Mouse (Mus musculus) cerebellum, adult 2 months (tissue): ENCODE measurements at regions not wholly inside any gene's neighbourhood (a gene's known extent, or its start where the extent isn't known, plus 50 kb on each side); places are given as distances from the start of the nearest gene placed in this dataset.
A peak's percentile ranks its signal among the peaks of the same experiment; 100 is the strongest.

ENCODE experiments used
- DNase-seq, 2 experiments: peaks; one replicate each; pipeline ENCODE4 v3.0.0; 2021
- H3K27ac ChIP-seq: fragments of 200-500 bp; 2 replicates; pipeline ENCODE4 v1.5.1; 2012; ENCODE audit warnings: low read length, control low read depth, inconsistent platforms; ENCODE audit not compliant: insufficient read depth
- H3K27me3 ChIP-seq: fragments of 200-500 bp; 2 replicates; pipeline ENCODE4 v1.6.1; 2012; ENCODE audit warnings: inconsistent platforms, mild to moderate bottlenecking, low read length, moderate library complexity; ENCODE audit not compliant: control insufficient read depth, insufficient read depth
- H3K4me1 ChIP-seq: fragments of 200-500 bp; 2 replicates; pipeline ENCODE4 v1.6.1; 2011; ENCODE audit warnings: low read length; ENCODE audit not compliant: control insufficient read depth, insufficient read depth
- H3K4me3 ChIP-seq: fragments of 200-500 bp; replicated peaks from 2 replicates; pipeline ENCODE3; 2011; ENCODE audit warnings: mild to moderate bottlenecking, low read depth, low read length, control low read depth; ENCODE audit not compliant: insufficient read depth
- CTCF ChIP-seq: fragments of 200-500 bp; IDR thresholded peaks from 2 replicates; pipeline ENCODE4 v1.5.1; 2011; ENCODE audit warnings: low read depth, mild to moderate bottlenecking, control low read depth, low read length, moderate library complexity, borderline replicate concordance; ENCODE audit not compliant: insufficient read depth
- POLR2A ChIP-seq: fragments of 200-500 bp; IDR thresholded peaks from 2 replicates; pipeline ENCODE4 v1.6.1; 2011; ENCODE audit warnings: low read length, control low read depth, borderline replicate concordance; ENCODE audit not compliant: insufficient read depth
- WGBS: fragments of 180-500 bp; shearing (Covaris S2); methylation state at CpG from one replicate; pipeline ENCODE4 v1.1.7; 2018; 5-methylcytosine and 5-hydroxymethylcytosine counted together

DNA sequence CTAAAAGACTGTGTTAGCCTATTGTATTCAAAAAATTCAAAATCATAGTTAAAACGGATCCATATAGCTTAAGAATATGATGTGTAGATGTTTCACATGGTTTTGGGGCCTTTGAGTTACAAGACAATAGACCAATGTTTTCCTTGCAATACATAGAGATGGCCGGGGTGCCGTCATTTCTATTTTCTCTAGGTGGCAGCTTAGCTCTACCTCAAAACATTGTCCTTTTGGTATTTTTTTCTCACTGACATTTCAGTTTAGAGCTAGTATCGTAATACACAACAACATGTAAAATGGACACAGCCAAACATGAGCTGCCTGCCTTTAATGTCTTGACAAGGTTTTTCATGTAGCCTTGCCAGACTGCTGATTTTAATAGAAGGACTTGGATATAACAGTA, 290.3 kb upstream of the Fbxo33 start:
- no peak for DNase-seq
- no peak for TF ChIP-seq CTCF
- no peak for TF ChIP-seq POLR2A
- H3K27me3 ChIP-seq, result no peaks in the 10 kb centered on the region
- no peak overlapping the region for H3K27ac ChIP-seq
- no peaks in the 10 kb centered on the region for H3K4me1 ChIP-seq
- H3K4me3 ChIP-seq, result no peak overlapping the region
- WGBS, result 83% methylated on average over 4 of the region's 4 CpGs

DNA sequence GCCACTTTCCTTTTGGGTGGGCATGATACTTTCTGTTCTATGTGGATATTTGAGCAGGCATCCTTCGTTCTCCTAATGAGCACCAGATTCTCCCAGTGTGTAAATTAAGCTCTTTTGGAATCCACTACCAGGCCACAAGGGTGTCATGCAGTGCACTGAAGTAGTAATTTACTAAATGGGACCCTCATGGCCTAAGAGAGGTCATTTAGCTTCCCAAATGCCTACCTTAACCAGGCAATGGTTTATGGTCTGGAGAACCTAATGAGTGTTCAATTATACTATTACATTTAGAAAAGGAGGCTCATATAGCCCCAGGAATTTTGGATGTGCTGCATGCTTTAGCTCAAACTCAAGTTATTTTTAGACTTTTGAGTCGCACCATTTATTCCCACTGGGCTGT, 289.6 kb upstream of the Fbxo33 start:
- 83% methylated on average over 2 of the region's 2 CpGs for WGBS
- no peaks in the 10 kb centered on the region for H3K4me1 ChIP-seq
- no peak overlapping the region for H3K4me3 ChIP-seq
- TF ChIP-seq POLR2A (no peak), CTCF (no peak)
- no peak for DNase-seq
- H3K27me3 ChIP-seq, result no peaks in the 10 kb centered on the region
- H3K27ac ChIP-seq, result no peak overlapping the region

DNA sequence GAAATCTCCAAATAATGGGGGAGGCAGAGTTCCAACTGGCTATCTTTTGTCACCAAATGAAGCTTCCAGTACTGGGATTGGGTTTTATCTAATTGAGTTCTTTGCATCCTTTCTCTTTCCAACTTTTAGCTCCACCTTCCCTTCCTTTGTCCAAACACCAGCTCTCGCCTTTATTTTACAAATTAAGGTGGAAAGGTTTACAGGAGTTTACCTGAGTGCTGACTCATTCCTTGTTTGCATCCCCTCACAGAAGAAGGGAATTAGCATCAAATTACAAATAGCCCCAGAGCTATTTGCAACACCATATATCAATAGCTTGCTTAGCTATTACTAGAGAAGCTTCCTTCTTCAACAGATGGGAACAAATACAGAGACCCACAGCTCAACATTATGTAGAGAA, 287.9 kb upstream of the Fbxo33 start:
- Histone ChIP-seq H3K4me1 (no peaks in the 10 kb centered on the region), H3K4me3 (no peak overlapping the region), H3K27ac (no peak overlapping the region), H3K27me3 (no peaks in the 10 kb centered on the region)
- TF ChIP-seq CTCF (no peak), POLR2A (no peak)
- DNase-seq, result no peak
- 47% methylated on average over 1 of the region's 1 CpGs for WGBS

DNA sequence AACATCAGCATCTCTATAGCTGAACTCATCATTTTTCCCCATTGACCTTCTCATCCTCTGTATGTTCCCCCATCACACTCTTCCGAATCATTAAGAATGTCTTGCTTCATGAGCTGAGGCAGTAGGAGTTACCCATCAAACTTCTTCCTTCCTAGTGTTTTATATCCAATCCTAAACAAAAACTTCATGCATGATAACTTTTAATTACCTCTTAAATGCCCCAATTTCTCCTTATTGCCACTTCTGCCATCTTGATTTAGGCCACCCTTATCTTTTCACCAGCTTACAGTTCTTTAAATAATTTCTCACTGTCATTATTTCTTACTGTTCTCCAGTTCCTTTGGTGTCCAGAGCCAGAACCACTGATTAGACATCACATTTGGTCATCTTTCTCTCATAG, 277.9 kb upstream of the Fbxo33 start:
- TF ChIP-seq CTCF, result no peak
- TF ChIP-seq POLR2A, result no peak

DNA sequence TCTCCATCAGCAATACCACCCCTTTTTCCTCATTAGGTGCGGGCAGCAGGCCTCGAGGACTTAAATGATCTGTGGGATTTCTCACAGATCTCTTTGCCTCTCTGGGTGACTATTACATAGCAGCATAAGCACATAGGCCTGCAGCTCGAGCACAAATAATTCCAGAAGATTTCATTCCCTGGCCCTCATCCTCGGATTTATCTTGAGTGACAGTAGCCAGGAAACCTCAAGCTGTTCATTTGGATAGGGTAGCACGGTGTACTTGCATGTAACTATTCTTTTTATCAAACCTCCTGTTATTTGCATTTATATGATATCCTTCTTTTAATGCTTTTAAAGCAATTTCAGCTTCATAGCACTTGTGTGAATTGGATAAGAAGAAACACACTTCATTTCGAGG, 268.5 kb upstream of the Fbxo33 start:
- Histone ChIP-seq H3K27me3 (no peaks in the 10 kb centered on the region), H3K4me3 (no peak overlapping the region), H3K27ac (no peak overlapping the region), H3K4me1 (no peaks in the 10 kb centered on the region)
- DNase-seq, result no peak
- TF ChIP-seq CTCF (no peak), POLR2A (no peak)
- WGBS, result 40% methylated on average over 6 of the region's 6 CpGs

More for the DNA sequence above, 277.9 kb upstream of the Fbxo33 start:
- WGBS, result 95% methylated on average over 1 of the region's 1 CpGs
- no peaks in the 10 kb centered on the region for H3K27me3 ChIP-seq
- H3K4me1 ChIP-seq, result no peaks in the 10 kb centered on the region
- no peak overlapping the region for H3K27ac ChIP-seq
- no peak for DNase-seq
- no peak overlapping the region for H3K4me3 ChIP-seq

DNA sequence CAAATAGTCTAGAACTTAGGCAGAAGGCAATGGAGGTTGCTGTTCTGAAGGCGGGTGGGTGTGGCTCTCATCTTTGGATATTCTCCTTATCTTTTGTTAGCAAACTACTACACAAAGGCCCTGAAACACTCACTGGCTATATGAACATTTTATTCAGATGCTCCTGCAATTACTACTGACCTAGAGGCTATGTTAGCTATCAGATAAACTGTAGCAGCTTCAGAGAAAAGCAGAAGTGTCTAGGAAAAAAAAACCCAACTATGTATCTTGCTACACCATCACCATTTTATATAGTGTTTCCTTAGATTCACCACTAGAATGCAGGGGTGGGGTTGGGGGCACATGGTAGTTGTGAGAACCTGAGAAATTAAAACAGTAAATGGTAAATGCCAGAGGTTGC, 268.0 kb upstream of the Fbxo33 start:
- WGBS, result 92% methylated on average over 1 of the region's 1 CpGs
- no peak overlapping the region for H3K4me3 ChIP-seq
- no peaks in the 10 kb centered on the region for H3K4me1 ChIP-seq
- DNase-seq, result no peak
- H3K27me3 ChIP-seq, result no peaks in the 10 kb centered on the region
- no peak overlapping the region for H3K27ac ChIP-seq
- TF ChIP-seq POLR2A, result no peak
- no peak for TF ChIP-seq CTCF

DNA sequence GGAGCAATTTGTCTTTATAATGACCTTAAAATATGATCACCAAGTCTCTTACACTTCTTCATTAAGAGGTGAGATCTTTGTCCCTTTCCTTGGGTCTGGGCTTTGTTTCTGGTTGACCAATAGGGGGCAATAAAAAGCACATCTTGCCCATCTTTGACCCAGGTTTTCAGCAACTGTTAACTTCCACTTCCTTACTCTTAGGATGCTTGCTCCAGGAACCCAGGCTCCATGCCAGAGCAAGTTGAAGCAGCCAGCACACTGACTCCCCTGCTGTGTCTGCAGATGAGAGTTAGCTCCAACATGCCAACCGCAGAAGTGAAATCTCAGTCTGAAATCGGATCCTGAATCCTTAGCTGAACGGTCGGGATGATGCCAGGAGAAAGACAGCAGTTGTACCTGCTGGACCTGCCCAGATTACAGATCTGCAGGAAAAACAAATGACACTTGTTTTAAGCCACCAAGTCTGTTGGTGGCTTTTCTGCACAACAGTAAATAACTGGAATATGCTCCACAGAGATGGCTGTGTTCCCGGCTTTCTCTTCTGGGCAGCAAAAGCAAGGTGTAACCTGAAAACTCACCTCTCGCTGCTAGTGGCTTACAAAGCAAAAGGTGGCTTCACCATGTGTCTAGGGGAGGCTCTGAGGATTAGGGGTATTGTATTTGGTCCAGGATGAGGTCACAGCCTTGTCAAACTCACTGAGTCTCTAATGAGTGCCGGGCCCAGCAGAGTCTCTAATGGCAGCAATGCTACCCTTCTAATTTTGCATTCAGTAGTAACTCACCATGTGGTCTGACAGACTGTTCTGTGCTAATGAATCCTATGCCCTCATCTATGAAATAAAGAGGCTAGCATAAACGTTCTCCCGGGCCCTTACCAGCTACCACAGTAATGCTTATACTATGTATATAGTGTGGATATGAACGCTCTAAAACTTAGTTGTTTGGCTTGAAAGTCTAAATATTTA, 241.8 kb upstream of the Fbxo33 start:
- TF ChIP-seq POLR2A (no peak), CTCF (no peak)
- Histone ChIP-seq H3K4me3 (no peak overlapping the region), H3K4me1 (peaks cover 6% of the 10 kb centered on the region; the same call in 1 of the 2 replicates), H3K27ac (no peak overlapping the region), H3K27me3 (no peaks in the 10 kb centered on the region)
- 15% methylated on average over 10 of the region's 10 CpGs for WGBS
- DNase-seq, result peak; percentile 70 to 84

DNA sequence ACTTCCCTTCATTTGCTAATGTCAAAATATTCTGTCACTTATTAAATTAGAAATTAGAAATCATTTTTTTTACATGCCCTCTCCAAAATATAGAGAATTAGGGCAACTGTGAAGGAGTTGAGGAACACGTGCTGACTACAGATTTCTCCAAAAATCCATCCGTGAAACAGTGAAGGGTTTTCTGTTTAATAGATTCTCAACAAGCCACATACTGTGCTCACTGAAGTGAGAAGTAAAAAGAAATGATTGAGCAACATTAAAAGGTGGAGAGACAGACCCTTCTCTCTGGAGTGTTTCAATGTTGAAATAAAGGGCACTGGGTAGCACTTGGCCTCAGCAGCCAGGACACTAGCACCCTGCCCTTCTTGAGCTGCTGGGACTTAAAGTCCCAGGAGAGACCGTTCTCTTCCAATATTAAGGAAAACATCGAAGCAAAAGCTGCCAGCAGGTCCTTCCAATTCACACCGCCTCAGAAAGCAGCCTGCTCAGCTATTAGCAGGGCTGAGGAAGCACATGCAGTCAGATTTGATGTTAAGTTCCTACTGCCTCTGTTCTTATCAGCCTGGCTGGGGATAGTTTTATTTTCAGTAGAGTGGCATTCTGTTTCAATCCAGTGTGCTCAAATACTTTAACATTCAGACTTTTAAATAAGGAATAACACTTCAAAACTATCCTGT, 236.8 kb upstream of the Fbxo33 start:
- no peak for TF ChIP-seq POLR2A
- TF ChIP-seq CTCF, result no peak
- no peaks in the 10 kb centered on the region for H3K27me3 ChIP-seq
- H3K4me3 ChIP-seq, result no peak overlapping the region
- DNase-seq, result peak in 1 of 2 experiments; percentile 23
- H3K4me1 ChIP-seq, result no peaks in the 10 kb centered on the region
- WGBS, result 10% methylated on average over 5 of the region's 5 CpGs
- no peak overlapping the region for H3K27ac ChIP-seq
